Mouse (Mus musculus) CH12.LX (cell line): ENCODE results near the gene Chrm3.

Experiments used
- EP300 ChIP-seq: IDR thresholded peaks from 2 replicates; pipeline ENCODE4 v1.6.1; 2011; ENCODE audit warnings: low read length, improper control_type of control experiment
- JUND ChIP-seq: conservative IDR thresholded peaks from 2 replicates; pipeline ENCODE4 v1.6.1; 2011; ENCODE audit warnings: low read depth, low read length, improper control_type of control experiment
- KAT2A ChIP-seq: IDR thresholded peaks from 2 replicates; pipeline ENCODE4 v1.6.1; 2012; ENCODE audit warnings: low read length, improper control_type of control experiment, inconsistent platforms; ENCODE audit not compliant: insufficient replicate concordance
- POLR2A ChIP-seq: IDR thresholded peaks from 2 replicates; pipeline ENCODE4 v1.6.1; 2011; ENCODE audit warnings: low read depth, mild to moderate bottlenecking, improper control_type of control experiment, low read length

GRCm38 (mm10) chr13:10054086-10054485, 306.6 kb downstream of the Chrm3 start:
- no peak for TF ChIP-seq POLR2A
- no peak for TF ChIP-seq JUND
- no peak for TF ChIP-seq KAT2A
- TF ChIP-seq EP300 = no peak
